Mouse (Mus musculus): ENCODE results near the gene Aldh16a1.
A peak's percentile ranks its signal among the peaks of the same experiment; 100 is the strongest.

Gene Aldh16a1

DNA sequence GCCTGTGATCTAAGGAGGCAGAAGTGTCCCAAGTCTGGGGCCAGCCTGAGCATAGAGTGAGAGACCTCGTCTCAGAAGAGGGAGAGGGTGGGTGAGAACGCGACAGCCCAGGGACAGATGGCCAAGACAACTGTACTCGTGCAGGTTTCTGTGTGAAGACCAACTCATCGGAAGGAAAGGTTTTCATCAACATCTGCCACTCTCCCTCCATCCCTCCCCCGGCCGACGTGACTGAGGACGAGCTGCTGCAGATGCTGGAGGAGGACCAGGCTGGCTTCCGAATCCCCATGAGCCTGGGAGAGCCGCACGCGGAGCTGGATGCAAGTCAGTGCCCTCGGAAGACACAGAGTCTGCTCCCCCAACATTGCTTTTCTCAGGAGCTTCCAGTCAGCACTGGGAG lies 3.1 kb upstream of the Aldh16a1 start:
- DNase-seq (ENCODE audit: low read depth, low spot score), result no peak

DNA sequence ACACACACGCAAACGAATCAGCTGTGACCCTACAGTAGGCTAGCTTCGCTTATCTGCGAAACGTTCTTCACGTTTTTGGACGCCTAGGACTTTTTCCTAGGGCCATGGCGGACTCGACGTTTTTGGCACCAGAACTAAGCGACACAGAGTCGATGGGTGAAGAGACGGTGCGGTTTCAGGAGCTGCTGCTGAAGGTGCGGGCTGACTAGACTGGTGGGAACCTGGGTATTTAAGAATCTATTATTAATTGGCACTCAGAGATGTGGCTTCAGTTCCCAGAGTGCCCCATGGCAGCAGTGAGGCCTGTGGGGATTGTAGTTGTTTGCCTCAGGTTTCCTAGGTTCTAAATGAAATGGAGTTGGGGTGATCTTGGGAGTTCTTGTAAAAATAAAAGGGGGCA lies 1.8 kb upstream of the Aldh16a1 start:
- no peak for DNase-seq (ENCODE audit: low read depth, low spot score)

DNA sequence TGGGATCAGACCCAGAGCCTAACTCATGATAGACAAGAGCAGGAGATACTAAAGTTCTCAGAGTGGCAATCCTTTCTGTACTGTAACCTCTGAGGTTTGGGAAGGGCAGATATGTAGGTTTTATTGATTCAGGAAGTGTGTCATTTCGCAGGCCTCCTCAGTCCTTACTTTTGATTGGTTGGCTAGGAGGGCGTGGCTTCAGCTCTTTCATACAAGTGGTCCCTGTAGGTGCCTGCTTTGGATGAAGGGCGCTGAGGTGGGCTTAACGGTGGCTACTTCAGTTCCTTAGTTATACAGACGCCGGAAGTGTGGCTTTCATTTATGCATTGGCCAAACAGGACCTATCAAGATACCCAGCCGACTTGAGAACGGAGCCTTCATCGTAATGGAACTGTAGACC lies 1.2 kb upstream of the Aldh16a1 start:
- no peak for DNase-seq (ENCODE audit: low read depth, low spot score)

DNA sequence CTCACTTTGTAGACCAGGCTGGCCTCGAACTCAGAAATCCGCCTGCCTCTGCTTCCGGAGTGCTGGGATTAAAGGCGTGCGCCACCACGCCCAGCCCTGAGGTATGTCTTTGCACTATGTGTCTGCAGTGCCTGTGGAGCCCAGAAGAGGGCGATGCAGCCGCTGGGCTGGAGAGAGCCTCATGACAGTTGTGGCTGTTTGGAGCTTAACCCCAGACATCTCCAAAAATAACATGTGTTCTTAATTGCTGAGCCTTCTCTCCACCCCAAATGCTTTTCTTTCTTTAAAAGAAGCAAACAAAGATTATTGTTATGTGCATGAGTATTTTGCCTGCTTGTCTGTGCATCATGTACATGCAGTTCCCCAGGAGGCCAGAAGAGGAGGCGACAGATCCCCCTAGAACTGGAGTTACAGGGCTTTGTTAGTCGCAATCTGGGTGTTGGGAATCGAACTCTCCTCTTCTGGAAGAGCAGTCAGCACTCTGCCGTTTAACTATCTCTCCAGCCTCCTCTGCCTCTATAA lies 670 bp upstream of the Aldh16a1 start:
- DNase-seq (ENCODE audit: low read depth, low spot score), result peak; percentile 94

DNA sequence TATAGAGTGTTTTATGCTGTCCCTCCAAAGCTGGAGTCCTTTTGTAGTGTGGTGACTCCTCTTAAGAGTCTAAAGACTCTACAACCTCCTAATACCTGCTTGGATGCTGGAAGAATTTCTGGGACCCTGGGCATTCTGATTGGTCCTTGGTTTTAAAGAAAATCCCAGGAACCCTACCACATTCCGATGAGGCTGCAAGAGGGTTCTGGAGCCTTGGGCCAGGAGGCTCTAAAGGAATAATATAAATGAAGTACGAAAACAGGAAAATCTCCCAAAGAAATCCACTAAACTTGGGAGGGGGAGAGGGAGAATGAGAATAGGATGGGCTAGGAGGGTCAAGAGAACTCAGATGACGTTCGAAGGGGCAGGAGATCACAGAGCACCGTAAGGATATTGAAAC lies 798 bp downstream of the Aldh16a1 start:
- DNase-seq (ENCODE audit: low read depth, low spot score), result no peak

DNA sequence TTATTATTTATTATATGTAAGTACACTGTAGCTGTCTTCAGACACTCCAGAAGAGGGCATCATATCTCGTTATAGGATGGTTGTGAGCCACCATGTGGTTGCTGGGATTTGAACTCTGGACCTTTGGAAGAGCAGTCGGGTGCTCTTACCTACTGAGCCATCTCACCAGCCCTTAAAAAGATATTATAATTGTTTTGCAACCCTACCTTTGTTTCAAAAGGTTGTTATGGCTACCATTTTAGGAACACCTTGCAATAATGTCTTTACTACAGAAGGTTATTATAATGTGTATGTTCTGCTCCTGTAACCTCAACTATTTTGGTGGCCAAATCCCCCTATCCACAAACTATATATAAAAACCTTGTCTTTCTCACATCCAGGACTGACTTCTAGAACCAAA lies 1.3 kb downstream of the Aldh16a1 start:
- peak; percentile 43 for DNase-seq (ENCODE audit: low read depth, low spot score)

DNA sequence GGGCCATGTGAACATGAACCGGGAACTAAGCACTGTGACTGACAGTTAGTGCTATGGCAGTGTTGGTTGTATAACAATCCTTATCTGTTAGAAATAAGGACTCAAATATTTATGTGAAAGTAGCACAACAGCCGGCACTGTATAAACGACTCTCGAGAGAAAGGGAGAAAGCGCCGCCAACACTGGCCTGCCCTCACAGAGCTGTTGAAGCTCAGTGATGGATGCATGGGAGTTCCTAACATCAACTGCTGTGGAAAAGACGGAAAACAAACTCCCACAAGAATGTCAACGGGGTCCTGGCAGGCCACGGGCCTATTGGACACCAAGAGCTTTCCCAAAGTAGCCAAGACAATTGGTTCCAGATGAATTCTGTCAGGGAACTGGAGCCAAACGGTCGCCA lies 3.1 kb downstream of the Aldh16a1 start:
- DNase-seq (ENCODE audit: low read depth, low spot score), result no peak

DNA sequence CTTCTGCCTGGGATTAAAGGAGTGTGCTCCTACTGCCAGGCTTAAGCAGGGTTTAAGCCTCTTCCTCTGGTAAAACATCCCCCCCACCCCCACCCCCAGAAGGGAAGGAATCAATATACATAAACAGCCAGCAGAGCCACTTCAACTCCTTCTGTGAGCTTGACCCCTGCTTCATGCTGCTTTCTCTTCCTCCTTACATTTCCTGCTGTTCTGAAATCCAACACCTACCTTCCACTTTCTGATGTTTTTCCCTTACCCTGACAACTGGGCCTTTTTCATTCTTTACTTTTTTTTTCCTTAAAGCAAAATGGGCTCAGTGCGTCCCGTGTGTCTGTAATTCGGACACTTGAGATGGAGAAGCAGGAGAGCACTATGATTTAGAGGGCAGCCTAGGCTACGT lies 4.1 kb downstream of the Aldh16a1 start:
- DNase-seq (ENCODE audit: low read depth, low spot score), result peak; percentile 62

DNA sequence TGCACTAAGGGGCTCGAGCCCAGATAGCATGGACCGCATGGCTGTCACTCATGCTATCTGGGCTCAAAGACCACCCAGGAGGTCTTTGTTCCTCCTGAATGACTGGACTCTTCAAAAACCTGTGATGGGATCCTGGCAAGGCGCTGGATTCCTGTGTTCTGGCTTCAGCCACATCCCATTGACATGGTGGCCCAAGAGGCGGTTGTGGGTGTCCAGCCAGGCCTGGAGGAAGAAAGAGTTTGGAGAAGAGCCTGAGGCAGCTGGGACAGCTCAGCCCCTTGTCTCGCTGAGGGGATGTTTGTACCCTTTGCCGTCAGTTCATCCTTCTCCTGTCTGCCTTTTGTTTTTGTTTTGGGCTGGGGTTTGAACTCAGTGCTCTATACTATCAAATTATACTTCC lies 4.8 kb downstream of the Aldh16a1 start:
- DNase-seq (ENCODE audit: low read depth, low spot score), result no peak

DNA sequence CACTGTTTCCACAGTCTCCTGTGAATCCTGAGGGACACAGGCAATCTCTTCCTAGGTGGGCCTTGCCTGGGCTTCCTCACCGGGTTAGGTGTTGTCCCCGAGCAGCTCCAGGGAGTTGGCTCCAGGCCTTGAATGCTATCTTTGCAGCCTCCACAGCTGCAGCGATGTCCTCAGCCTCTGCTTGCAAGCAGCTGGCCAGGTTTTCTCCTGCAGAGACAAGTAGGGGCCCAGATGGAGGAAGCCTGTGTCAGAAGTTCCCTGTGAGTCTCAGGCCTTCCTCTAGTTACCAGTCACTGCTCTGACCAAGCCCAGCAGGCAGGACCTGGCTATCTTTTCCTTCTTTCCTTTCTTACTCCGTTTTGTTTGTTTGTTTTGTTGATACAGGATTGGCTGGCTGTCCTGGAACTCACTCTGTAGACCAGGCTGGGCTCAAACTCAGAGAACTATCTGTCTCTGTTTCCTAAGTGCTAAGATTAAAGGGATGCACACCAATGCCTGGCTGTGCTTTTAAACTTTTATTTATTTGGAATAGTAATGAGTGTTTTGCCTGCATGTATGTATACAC lies 5.8 kb downstream of the Aldh16a1 start:
- no peak for DNase-seq (ENCODE audit: low read depth, low spot score)

DNA sequence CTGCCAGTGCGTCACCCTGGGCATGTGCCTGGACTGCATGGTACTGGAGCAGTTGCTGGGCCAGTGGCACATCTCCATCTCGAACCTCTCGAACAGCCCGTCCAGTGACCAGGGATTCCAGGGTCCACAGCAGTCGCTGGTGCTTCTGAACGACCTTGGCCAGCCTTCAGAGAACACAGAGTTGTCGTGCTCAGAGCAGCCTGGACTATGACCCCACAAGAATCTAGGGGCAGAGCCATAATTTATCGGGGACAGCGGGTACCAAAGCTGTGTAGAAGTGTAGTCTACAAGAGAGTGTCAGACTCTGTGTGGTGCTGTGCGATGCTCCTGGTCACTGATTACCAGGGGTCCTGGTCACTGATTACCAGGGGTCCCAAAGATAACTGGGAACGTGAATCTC lies 6.5 kb downstream of the Aldh16a1 start:
- no peak for DNase-seq (ENCODE audit: low read depth, low spot score)

DNA sequence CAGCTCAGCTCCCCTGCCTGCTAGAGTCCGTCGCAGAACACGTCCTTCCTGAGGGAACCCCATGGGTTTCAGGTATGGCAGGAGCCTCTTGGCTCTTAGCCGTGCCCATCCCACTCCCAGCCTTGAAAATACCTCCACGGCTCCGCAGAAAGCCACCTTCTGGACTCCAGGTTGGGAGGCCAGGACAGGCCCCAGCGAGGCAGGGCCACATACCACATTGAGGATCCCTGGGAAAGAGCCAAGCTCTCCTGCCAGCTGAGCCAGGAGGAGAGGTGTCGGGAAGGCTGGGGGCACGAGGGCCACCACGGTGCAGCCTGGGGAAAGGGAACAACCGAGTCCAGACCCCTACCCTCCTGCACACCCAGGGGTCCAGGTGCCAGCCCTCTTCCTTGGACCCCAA lies 7.1 kb downstream of the Aldh16a1 start:
- no peak for DNase-seq (ENCODE audit: low read depth, low spot score)

DNA sequence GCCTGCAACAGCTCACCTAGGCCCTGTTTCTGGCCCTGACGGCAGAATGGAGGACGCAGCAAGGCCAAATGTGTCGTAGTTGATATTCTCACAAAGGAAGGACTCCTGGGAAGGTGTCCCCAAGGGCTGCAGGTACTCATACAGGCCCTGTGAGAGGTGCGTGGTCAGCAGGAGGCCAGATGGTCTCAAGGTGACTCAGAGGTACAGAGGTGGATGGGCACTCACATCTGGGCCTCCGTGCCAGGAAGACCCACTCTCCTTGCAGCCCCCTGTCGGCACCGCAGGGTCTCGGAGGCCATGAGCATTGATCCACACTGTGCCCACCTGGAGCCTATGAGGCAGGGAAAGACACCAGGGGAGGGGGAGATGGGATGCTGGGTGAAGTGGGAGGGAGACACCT lies 8.9 kb downstream of the Aldh16a1 start:
- no peak for DNase-seq (ENCODE audit: low read depth, low spot score)

DNA sequence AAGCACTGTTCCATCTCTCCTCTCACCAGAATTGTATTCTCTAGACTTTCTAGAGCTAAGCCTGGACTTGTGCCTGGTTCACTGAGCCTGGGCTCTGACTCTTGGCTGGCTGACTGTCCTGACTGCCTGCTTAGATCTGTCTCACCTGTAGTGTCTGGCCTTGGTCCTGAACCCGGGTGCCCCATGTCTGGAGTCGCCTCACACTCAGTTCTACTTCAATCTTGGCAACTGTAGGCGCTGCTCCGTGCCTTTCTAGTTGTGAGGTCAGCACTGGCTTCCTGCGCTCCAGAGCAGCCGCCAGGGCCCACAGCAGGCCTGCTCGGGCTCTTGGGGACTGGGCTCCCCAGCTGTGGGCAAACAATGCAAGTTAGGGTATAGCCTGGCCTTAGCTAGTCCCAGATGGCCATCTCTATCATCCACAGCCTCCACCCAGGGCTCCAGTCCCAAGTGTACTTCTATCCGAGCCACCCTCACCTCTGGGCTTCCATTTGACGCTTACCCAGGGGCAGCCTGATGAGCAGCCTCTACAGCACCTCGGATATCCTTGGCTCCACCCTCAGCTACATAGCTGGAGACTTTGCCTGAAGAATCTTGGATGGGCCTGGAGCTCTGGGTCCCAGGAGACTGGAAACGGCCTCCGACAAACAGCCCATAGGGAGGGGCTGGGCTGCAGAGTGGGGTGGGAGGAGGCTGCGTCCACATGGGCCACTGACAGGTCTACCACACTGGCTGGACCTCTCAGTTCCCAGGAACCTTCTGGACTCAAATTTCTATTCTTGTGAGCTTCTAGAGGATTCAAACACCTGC lies 9.8 kb downstream of the Aldh16a1 start:
- DNase-seq (ENCODE audit: low read depth, low spot score), result no peak

DNA sequence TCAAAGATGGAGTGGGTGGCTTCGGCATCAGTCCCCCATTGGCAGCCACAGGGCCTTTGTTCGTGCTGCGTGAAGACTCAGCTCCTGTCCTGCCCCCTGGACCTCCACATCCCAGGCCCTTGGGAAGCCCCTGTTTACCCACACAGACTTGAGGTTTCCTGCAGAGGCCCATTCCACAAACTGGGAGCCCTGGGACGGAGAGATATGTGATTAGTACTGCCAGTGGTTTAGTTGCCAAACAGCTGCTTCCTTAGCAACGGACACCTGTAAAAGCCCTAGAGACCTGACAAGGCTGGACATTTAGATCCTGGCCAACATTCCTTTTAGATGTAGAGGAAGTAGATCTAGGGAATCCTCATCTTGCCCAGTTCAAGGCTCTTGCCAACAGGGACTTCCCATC lies 12.5 kb downstream of the Aldh16a1 start:
- no peak for DNase-seq (ENCODE audit: low read depth, low spot score)

DNA sequence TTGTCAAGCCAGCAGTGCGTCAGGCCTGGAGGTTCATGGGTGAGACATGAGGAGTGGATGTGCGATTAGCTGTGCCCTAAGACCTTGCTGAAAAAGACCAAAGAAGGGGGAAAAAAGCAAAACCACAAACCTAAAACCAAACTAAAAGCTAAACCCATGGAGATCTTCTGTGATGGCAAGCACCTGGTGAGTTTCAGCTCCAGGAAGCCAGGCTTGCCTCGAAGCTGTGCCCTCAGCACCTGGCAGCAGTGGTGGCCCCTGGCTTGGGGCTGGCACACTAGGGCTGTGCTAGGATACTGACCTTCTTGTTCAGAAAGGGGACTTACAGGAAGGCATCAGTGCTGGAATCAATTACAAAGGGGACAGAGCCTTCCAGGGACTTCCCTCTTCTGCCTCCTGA lies 13.1 kb downstream of the Aldh16a1 start:
- DNase-seq (ENCODE audit: low read depth, low spot score), result no peak

DNA sequence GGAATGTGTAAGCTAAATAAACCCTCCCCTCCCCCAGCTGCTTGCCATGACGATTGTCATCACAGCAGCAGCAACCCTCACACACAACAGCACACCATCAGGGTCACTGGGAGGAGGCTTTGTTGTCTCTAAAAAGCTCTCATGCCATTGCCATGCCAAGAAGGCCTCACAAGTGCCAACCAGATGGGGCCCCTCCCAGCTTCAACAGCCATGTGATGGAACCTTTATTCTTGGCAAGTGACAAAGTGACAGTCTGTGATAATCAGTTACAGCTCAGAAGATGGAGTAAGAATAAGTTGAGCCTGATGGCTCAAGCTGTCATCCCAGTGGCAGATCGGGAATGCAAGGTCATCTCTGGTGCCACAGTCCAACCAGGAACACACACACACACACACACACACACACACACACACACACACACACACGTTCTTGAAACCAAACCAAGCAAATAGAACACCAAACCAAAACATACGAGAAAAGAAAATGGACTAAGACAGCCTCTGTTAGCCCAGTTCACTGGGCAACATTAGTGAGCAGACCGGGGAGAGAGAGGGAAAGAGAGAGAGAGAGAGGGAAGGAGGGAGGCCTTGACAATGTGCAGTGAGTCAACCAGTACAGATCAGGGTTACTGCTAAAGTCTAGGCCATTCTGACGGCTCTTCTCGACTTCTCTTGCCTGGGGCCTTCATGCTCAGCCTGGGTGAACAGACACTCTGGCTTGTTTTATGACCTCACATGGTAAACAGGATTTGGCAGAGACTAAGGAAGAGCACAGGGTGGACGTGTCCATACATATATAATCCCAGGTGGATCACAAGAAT lies 14.3 kb downstream of the Aldh16a1 start:
- no peak for DNase-seq (ENCODE audit: low read depth, low spot score)

DNA sequence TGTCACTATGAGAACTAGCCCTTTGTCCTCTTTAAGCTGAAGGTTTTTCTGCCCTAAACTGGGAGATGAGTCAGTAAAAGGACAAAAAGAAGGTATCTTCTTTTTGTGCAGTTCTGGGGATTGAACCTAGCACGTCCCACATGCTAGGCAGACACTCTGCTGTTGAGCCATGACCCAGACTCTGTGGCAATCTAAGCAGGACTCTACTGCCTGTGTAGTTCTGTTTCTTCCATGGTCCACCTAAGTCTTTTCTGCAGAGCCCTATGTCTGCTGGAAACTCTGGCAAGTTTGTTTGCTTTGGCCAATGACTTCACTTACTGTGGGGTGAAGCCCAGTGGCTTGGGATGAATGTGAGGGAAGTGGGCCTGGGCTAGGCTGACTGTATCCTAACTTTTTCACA lies 16.0 kb downstream of the Aldh16a1 start:
- no peak for DNase-seq (ENCODE audit: low read depth, low spot score)

DNA sequence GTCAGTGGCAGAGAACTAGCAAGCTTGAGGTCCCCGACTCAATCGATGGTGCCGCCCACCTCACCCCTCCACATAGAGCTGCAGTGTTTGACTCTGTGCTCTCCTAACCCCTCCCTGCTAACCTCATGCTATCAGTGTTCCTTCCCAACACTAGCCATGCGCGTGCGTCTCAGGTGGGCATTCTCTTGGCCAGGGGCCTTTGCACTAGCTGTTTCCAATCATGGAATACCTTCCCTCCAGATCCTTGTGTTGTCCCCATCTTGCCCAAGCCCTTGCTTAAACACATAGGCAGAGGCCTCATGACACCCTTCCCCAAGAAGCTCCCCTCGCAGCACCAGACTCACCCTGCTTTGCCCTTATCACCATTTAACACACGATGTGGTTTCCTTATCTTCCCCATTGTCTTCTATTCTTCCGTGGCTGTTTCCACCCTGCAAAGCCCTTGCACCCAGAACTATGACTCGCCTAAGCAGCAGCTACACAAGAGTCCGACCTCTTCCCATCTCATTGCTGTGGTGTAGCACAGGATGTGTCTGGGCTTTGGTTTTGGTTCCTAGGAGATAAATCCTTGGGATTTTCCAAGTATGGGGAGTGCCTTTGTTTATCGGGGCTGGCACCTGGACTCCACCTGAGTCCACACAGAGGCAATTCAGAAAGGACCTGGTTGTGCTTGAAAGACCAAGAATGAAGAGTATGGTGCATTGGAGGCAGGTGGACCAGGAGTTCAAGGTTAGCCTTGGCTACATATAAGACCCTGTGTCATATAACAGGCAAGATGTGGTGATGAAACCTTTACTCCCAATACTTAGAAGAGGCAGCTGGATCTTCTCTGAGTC lies 17.0 kb downstream of the Aldh16a1 start:
- no peak for DNase-seq (ENCODE audit: low read depth, low spot score)

DNA sequence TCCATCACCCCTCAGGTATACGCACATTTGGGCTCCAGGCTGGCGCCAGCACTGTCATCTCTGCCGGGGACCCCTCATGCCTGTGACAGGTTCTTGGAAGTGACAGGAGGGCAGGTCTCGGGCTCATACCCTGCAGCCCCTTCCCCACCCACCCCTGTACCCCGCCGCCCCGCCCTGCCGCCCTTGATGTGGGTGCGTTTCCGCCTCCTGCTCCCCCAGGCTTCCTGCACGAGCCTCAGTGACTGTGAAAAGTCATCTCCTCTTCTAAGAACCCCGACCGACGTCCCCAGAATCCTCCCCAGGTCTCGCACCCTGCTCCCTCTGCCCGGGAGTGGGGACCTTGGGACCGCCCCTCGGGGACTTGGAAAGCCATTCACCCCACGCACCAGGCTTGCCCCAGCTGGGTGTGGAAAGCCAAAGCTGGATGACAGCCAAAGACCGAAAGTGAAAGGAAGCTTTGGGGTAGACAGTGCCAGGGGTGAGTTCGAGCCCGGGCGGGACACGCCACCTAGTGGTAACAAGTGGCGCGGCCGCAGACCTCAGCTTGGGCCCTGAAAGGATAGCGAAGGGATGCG lies 18.3 kb downstream of the Aldh16a1 start, which contains the start of the genes Gm45713 and Flt3l:
TSS of gene Gm45713 (minus strand) at position 239 of the 575 bp plus-strand sequence.
TSS of gene Flt3l (minus strand) at position 440 of the 575 bp plus-strand sequence.
- peak; percentile 91 for DNase-seq (ENCODE audit: low read depth, low spot score)

DNA sequence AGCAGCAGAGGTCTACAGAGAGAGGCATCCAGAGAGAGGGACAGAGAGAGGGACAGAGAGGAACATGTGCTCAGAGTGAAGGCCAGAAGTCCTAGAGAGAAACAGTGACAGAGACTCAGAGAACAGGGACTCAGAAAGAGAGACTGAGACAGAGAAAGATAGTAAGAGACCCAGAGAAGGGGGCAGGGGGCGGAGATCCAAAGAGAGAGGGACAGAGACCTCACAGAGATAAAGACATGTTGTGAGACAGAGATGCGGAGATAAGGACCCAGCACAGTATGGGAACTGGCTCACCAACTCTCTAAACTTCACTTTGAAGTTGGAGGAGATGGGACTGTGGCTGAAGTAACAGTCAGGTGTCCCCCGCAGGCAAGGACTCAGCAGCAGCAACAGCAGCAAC lies 19.0 kb downstream of the Aldh16a1 start:
- DNase-seq (ENCODE audit: low read depth, low spot score), result no peak

Data from A20 (cell line).